Mouse (Mus musculus) left cerebral cortex, adult 11 months (tissue): Measurements from ENCODE around the gene Gm6993.

Experiments
- DNase-seq: peaks from one replicate; pipeline ENCODE4 v3.0.0; 2022; ENCODE audit warnings: low spot score

Gm6993 gene

DNA sequence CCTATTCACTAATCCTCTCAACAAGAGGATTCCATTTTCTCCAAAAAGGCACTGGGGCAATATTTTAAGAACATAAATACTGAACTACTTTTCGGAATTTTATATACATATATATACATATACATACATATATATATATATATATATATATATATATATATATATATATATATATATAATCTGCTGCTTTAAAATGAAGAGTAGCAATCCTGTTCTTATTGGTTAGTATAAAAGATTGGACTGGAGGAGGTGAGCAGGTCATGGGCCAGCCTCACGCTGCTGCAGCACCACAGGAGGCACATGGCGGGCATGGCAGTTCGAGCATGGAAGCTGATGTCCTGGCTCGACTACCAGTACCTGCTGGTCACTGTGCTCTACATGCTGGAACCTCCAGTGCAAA lies at the start of gene Gm6993:
TSS of gene Gm6993 (plus strand) at position 301 of the 400 bp plus-strand sequence.
- no peak for DNase-seq

DNA sequence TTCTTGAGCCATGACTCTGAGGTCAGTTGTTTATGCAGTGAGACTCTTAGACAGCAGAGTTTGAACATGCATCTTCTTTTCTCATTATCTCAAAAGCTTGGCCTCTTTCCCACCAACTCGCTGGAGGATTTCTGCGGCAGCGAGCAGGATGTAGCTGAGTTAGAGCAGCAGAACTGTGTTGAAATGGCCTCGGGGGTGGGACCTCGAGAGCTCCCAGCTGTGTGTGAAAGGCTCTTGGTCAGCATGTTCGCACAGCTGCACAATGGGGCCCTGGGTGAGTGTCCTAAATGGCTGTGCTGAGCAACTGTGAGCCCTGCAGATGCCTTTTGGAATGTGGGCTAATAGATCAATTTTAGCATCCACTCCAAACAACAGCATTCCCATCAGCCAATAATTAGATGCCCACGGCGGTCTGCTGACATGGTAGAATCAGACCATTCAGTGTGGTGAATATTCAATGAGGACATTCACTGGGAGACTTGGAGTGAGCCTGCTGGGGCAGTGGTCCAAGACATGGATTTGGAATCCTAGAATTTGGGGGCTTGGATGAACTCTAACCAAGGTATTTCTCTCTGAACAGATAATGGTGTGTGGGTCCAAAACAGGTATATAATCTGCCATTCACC lies 49.1 kb upstream of the Gm6993 start:
- no peak for DNase-seq

DNA sequence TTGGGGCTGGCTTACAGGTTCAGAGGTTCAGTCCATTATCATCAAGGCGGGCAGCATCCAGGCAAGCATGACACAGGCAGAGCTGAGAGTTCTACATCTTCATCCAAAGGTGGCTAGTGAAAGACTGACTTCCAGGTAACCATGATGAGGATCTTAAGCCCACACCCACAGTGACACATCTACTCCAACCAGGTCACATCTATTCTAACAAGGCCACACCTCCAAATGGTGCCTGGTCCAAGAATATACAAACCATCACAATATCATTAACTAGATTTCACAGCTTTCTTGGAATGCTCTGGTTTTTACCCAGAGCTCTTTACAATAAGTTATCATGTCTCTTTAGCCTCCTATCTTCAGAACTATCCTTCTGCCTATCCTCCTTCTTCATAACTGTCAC lies 38.1 kb upstream of the Gm6993 start:
- DNase-seq, result no peak

DNA sequence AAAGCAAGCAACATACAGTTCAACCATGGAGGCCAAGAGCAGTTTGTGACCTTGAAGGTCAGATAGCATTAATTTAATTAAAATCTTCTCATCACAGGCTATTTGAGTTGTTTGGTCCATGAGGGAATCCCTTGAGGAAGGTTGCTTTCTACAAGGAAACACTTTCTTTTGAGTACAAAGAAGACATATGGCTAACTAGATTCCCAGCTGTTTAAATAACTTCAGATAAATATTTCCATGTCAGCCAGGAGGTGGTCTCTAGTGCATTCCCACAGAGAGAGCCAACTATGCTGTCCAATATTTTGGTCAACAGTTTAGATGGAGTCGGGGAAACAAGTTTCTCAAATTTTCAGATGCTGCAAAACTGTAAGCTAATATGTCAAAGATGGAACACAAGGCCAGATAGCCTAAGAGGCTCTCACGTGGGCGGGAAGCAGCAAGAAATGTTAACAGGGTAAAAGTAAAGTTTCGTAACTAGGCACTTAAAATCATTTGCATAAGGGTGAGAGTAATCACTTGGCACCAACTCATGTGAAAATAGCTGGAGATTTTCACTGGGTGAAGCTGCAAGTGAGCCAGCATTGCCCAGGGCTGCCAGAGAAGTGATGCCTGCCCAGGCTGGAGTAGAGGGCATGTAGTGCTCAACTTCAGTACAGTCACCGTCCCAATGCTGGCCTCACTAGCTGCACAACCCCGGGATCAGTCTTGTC lies 36.7 kb upstream of the Gm6993 start:
- DNase-seq, result no peak

DNA sequence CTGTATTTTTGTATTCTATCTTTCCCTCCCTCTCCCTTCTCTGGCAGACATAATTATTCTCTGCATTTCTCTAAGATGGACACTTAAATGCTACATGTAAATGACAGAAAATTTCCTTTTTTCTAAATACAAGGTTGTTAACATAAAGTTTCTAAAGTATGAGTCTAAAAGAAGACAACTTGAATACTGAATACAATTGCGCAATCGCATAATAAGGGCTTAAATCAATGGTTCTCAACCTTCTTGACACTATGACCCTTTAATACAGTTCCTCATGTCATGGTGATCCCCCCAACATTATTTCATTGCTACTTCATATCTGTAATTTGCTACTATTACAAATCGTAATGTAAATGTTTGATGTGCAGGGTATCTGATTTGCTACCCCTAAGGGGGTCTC lies 35.7 kb upstream of the Gm6993 start:
- DNase-seq, result no peak

DNA sequence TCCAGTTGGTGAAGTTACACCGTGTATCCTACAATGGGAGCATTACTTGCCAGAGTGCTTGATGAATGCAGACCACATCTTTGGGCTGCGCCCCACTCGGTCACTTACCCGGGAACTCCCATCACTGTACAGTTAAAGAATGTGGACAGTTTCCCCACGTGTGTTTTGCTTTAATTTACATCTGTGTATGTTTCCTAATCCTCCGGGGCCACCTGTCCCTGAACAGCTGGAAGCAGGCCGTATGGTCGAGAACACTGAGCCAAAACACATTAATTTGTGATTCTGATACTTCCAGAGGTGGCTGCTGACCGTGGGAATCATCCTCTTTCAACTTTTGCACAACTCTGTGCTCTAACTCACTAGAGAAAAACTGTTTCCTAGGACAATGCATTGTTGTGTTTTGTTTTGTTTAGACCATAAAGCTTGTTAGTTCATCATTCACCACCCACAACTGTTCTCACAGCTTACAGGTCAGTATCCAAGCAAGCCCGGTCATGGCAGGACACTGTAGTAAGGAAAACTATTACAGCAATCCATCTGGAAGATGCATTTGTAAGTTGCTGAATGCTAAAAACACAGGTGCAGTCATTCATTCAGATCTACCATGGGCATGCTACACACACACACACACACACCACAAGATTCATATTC lies 34.5 kb upstream of the Gm6993 start:
- DNase-seq, result no peak

DNA sequence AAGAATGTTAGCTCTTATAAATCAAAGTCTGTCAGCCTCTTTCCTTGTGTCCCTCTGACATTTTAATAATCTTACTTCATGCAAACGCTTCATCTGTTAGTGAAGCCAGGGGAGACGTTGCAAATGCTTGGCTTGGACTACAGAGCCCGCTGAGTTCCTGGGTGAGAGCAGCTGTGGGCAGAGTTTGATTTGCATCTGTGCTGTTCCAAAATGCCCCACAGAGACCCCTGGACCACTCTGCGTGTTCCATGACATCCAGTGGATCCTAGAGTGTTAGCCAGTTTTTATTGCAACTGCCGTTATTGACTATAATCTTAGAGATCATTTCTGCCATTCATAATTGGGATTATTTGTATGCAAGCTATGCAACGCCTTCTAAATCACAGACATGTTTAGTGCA lies 31.8 kb upstream of the Gm6993 start:
- DNase-seq, result no peak

DNA sequence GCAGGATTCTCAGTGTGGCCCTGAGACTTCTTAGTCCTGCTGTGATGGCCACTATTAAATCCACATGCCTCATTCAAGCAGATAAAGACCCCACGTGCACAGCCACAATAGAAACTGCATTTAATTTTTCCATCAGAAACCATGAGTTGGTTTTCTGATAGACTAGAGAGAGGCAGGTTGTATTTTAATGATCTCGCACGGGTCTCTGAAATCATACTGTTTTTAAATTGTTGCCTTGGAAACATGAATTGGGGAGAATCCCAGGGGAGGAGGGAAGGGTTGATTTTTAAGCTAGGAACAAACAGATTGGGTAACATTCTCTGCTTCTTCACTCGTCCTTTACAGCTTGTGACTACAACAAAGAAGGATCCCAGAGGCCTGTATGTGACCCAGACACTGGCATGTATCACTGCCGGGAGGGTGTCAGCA lies 31.2 kb upstream of the Gm6993 start:
- DNase-seq, result no peak

DNA sequence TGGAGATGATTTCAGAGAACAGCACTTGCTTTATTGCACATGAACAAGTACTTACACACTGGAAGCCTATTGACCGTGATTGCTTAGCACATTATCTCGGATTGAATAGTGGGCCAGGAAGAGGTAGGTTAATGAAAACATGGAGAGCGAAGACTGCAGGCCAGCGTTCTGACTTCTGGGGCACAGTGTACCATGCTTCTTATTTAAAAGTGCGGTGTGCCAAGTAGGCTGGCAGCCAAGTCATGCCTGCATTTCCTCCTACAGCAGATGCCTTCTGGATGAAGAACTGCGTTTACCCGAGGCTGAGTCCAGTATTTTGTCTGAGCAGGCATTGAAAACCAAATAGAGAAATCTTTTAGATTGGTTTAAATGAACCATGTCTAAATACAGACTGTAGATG lies 27.0 kb upstream of the Gm6993 start:
- DNase-seq, result no peak

DNA sequence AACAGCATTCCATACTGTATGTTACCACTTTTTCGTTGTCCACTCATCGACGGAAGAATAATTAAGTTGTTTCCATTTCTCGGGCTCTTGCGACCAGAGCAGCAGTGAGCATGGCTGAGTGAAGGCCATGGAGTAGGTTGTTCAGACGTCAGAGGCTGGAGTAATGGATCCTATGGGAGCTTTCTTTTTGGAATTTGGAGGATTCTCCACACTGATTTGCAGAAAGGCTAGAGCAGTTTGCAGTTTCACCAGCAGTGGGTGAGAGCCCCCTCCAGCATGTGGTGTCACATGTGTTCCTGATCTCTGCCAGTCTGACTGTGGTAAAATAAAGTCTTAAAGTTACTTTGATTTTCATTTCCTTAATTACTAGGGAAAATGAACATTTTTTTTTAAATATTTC lies 25.6 kb upstream of the Gm6993 start:
- no peak for DNase-seq

DNA sequence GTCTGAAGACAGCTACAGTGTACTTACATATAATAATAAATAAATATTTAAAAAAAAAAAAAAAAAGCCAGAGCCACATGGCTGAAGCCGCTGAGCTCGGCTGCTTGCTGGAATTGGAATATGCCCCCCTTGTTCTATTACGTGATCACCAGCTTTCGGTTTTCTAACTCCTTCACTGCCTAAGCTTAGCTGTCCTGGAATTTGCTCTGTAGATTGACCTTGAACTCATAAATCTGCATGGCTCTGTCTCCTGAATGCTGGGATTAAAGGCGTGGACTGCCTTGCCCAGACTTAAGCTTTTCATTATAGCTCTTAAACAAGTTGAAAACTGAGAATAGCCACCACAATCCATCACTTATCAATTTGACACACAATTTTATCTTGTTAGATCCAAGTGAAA lies 23.3 kb upstream of the Gm6993 start:
- no peak for DNase-seq

DNA sequence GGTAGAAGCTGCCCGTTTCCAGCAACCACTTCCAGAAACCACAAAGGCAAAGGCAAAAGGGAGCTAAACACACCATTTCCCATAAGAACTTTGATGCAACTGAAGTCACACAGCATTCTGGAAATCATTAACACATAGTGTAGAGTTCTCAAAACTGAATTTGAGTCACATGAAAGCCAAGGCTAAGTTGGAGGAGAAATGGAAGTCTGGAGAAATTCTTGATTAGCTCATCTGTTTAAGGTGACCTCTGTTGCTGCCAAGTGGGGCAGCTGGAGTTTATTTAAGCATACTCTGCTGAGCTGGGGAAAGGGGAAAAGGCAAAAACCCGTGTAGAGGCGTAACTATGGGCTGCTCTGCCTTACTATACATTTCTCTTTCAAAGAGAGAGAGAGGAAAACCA lies 21.8 kb upstream of the Gm6993 start:
- no peak for DNase-seq

DNA sequence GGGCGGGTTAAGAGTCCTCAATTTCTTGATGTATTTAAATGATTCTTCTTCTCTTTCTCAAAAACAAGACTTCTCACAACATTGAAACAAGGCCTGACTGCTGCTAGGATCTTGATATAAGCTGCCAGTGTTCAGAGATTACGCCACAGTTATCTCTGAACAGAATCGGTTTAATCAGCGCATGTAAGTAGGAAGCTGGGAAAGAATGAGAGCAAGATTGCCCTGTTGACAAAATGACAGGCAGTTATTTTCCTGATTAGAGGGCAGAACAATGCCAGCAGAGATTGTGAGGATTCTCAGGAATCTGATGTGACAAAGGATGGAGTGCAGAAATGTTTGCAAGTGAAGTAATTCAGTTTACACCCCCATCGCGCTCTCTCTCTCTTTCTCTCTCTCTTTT lies 19.0 kb upstream of the Gm6993 start:
- DNase-seq, result no peak

DNA sequence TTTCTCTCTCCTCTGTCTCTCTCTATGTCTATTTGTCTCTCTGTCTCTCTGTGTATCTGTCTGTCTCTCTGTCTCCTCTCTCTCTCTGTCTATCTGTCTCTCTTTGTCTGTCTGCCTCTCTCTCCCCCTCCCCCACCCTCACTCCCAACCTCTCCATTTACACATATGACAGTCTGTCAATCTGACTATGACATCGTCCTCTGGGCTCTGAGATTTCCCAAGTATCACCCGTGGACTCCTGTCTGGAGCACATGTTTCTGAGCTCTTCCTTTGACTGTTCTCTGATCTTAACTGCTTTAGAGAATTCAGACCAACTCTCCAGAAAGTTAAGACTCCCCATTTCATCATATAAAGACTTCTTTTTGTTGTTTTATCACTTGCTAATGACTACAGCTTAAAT lies 18.3 kb upstream of the Gm6993 start:
- DNase-seq, result no peak

DNA sequence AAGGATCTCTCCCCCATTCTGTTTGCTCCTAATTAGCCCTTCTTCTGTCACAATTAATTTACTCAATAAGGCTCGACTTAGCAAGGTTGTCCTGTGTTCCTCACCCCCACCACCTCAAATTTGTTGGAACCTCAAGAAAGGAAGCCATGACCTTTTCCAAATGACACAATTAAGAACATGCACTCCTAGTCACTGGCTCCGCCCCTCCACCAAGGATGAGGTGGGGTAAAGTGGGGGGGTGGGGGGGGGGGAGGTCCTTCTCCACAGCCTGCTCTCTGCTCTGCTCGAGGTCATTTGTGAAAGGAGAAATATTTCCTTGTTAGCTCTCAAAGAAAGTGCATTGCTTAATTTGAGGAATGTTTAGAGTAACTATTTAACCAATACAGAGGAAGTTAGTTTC lies 17.8 kb upstream of the Gm6993 start:
- no peak for DNase-seq

DNA sequence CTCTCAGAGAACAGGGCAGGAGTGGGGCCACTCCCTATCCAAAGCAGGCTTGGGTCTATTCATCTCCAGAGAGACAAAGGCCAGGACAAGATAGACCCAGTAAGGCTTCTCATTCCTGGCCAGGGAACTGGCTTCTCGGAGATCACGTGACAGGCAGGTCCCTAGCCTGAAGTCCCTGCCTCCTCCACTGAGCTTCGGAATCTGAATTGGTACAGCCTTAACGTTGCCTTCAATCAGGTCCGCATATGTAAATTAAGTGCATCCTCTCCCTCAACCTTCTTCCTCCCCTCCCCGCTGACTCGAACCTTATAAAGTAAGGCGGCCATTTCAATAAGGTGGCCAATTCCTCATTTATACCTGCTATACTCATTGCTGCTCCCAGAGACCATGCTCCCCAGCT lies 15.1 kb upstream of the Gm6993 start:
- DNase-seq, result no peak

DNA sequence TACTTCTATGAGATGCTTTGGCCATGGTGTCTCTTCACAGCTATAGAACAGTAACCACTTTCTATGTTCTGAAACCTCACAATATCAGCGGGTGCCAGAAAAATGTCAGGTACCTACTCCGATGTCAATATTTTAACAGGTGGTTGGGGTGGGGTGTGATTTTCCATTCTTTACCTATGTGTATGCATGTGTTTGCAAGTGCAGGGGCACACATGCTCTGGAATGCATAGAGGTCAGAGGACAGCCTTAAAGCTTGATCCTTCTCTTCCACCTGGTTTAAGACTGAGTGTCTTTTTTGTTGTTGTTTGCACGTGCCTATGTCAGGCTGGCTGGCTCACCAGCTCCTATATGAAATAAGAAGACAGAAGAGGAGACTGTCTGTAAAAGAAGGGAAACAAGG lies 13.4 kb upstream of the Gm6993 start:
- no peak for DNase-seq

DNA sequence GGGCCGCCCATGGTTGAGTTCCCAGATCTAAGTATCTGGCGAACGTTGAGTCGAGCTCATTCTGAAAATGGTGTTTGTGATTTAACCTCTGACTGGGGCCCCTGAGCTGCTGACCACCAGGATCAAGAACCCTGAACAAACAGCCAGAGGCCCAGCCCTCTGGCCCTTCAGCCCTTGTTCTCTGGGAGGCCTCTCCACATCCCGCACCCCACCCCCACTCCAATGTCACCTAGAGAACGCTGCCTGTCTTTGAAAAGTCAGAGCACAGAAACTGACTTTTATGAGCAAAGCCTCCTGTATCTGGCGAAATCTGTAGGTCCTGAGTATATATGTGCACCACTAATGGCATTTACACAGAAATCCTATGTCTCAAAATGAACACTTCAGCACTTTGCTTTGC lies 11.7 kb upstream of the Gm6993 start:
- no peak for DNase-seq

DNA sequence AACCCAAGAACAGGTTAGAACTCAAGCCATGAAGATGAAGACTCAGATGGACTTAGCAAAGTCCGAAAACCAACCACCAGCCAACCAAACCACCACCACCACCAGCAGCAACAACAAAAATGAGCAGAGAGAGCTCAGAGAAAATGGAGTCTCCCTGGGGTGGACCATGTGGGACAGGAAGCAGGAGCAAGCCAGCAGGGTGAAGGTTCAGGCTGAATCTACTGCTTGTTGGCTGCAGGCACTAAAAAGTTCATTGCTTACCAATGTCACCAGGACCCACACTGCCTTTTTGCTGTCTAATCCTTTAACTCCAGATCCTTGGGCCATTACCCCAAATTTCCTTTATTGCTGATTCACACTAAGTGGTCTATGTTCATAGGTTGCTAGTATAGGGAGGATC lies 7.9 kb upstream of the Gm6993 start:
- no peak for DNase-seq

DNA sequence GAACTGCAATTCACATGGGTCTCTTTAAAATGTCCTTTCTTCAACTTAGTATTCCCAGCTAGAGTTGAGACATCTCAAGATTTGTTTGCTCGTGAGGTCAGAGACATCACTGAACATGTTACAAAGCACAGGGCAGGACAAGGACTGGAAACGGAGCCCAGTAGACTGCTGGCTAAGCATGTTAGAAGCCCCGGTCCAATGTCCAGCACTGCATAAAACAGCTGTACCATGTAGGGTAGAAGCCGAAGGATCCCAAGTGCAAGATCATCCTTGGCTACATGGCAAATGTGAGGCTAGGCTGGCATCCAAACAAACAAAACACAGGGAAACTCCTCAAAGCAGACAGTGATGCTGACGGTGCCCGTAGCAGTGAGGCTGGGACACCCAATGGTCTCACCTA lies 5.6 kb upstream of the Gm6993 start:
- DNase-seq, result no peak

DNA sequence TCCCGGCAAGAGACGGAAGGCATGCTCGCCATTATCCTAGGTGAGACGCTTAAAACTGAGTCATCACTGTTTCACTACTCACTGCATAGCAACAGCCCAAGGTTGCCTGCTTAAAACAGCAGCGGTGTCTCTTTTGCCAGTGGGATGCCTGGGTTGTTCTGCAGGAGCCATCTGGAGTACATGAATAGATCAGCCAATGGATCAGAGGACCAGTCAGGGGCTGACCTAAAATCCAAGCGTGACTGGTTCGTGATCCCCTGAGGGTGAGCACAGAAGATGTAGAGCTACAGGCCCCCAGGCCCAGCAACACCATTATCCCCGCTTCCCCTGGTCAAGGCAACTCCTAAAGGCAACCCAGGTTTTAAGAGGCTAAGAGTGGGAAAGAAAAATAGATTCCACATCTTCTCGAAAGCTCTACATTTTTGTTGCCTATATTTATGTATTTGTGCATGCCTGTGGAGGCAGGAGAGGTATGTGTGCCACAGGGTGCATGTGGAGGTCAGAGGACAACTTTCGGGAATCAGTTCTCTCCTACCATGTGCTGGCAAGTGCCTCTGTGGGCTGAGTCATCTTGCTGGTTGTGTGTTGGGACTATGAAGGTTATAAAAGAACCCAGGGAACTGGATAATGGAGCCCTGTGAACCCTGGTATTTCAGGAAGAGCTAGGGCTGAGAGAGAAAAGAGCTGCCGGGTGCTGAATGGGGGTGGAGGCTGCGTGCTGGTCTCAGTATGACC lies 3.5 kb upstream of the Gm6993 start:
- DNase-seq, result peak; percentile 9

DNA sequence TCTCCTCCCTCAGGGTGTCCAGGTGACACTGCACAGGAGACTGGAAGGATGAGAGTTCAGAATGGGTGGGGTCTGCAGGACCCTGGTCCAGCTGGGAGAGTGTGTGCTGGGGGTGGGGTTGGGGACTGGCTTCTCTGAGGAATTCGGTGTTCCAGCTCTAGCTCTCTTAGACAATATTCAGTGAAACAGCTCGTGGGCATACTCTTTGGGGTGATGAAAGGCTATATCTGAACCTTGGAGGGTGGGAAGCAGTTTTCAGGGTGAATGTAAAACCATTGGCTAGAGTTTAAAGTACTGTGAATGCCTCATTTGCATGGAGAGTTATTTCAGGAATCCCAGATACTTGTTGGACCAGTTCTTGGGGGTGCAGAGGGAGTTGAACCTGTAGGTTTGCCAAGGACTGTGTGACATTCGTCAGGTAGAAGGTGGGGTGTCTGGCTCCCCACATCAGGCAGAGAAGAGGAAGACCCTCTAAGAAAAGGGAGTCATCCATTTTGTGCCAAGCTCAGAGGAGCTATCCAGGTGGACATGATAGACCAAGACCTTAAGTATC lies 1.5 kb upstream of the Gm6993 start:
- no peak for DNase-seq

DNA sequence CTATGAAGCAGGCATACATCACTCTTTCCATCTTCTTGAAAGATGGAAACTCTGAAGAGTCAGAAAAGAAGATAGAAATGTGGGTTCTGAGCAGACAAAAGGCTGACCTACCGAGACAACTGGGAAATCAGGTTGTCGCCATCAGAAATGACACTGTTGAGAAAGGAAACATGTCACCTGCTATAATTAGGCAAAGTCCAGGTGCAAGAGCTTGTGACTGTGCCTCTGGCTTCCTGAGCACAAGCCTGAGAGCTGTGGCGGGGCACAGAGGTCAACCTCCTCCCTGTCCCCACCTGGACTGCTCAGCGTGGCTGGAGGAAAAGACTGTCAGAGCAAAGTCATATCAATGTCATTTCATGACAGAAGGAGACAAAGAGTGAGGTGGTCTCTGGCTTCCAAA lies 772 bp upstream of the Gm6993 start:
- DNase-seq, result no peak
